Mouse (Mus musculus): ENCODE results near the gene Ucp1. TPM values are rescaled to one million over a fixed set of nuclear protein-coding genes. Genes with fewer than 3 reads are reported as not detected.

Ucp1 gene
- not detected for total RNA-seq (2023)

DNA sequence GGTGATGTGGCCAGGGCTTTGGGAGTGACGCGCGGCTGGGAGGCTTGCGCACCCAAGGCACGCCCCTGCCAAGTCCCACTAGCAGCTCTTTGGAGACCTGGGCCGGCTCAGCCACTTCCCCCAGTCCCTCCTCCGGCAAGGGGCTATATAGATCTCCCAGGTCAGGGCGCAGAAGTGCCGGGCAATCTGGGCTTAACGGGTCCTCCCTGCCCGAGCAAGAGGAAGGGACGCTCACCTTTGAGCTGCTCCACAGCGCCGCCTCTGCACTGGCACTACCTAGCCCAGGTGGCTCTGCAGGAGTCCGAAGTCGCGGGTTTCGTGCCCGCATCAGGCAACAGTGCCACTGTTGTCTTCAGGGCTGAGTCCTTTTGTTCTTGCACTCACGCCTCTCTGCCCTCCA is at the start of gene Ucp1:
Ucp1 (plus strand) TSS at position 177 of the 400 bp plus-strand sequence.

DNA sequence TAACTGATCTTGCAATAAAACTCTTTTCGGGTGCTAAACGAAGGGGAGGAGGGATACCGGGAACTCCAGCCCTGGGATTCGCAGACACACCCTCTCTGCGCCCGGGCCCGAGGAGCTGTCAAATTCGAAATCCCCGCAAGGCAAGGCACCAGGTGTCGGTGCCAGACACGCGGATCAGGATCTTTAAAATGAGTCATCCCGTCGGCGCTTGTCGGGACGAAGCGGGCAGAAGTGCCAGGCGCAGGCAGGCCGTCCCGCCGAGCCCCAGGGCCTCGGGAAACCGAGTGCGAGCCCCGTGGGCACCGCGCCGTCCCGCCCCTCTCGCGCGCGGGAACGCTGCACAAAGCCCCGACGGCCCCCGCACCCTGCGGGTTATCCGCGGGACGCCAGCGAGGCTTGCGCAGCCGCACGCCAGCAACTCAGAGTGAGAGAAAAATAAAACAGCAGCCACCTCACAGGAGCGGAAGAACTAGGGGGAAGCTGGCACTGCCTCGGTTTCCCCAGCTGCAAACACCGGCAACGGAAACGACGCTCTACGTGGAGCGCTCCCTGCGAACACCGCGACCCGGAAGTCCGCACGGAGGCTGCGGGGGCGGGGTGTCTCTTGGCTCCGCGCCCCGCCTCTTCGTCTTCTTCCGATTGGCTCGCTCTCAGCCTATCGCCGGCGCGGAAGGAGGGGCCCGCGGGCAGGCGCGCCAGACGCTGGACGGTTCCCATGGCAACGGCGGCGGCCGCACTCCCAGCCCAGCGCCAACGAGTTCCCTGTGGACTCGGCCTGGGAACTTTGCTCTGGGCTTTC is 41.9 kb downstream of the Ucp1 start, which contains the start of gene Elmod2:
Elmod2 (minus strand) TSS at position 588 of the 799 bp plus-strand sequence.

Other genes with a start within 250 kb of the Ucp1 start
- 2.0 TPM for gene Tbc1d9, start 125.0 kb upstream of the Ucp1 start, total RNA-seq (2023)
- not detected for gene Gm10645, start 124.2 kb upstream of the Ucp1 start, total RNA-seq (2023)
- gene Elmod2, start 42.1 kb downstream of the Ucp1 start, total RNA-seq (2023): 11.5 TPM
- gene Mgat4d, start 58.1 kb downstream of the Ucp1 start, total RNA-seq (2023): not detected
- gene Clgn, start 99.5 kb downstream of the Ucp1 start, total RNA-seq (2023): not detected
- 24.3 TPM for gene Scoc, start 168.0 kb downstream of the Ucp1 start, total RNA-seq (2023)
- not detected for gene Olfr370, start 245.4 kb downstream of the Ucp1 start, total RNA-seq (2023)

Measured in CD8-positive naive resting alpha-beta T cell, adult 57 days (primary cell).